Mouse (Mus musculus): ENCODE measurements around the gene Serping1. TPM values are rescaled to one million over a fixed set of nuclear protein-coding genes. Genes with fewer than 3 reads are reported as not detected.
A peak's percentile ranks its signal among the peaks of the same experiment; 100 is the strongest.

Gene Serping1
- polyA plus RNA-seq, 1 experiment = 0.15 TPM

DNA sequence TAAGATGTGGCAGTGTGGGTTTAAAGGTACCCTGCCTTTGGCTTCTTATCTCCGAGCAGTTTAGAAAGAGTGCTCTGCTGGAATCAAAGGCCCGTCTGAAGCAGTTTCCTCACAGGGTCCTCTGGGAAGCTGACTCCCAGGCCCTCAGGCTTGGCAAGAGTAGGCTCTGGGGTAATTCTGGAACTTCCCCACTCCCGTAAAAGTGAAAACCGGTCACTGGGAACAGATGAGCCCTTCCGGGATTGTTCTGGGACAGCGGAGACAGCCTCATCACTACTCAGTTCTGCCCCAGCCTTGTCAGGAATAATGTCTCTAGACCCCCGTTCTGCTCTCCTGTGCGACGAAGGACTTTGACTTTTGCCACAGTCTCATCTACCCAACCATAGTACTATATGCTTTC is 15.2 kb upstream of the Serping1 start:
- TF ChIP-seq USF1 (IDR thresholded peaks at IDR 0.05; ENCODE audit: low read depth) (no peak), FOSL1 (IDR thresholded peaks at IDR 0.05; ENCODE audit: insufficient read depth, low read length, poor library complexity, severe bottlenecking) (no peak), CTCF (IDR thresholded peaks at IDR 0.05; ENCODE audit: control insufficient read depth, insufficient read depth, insufficient read length) (no peak), CEBPB (IDR thresholded peaks at IDR 0.05; ENCODE audit: low read depth) (no peak), MYOD1 (IDR thresholded peaks at IDR 0.05; ENCODE audit: control insufficient read depth, insufficient read length, low read depth) (no peak), MYOG (IDR thresholded peaks at IDR 0.05; ENCODE audit: control insufficient read depth, extremely low read depth, insufficient read length) (no peak), MAX (IDR thresholded peaks at IDR 0.05) (no peak)
- Histone ChIP-seq H3K79me2 (ENCODE audit: control insufficient read depth, insufficient read depth) (no peaks in the 10 kb centered on the region), H3K4me3 (ENCODE audit: insufficient read depth, poor library complexity, severe bottlenecking) (no peak overlapping the region), H3K36me3 (ENCODE audit: control insufficient read depth, insufficient read depth) (no peaks in the 10 kb centered on the region), H3ac (ENCODE audit: control insufficient read depth, insufficient read length, low read depth) (no peak overlapping the region), H3K79me3 (ENCODE audit: low read depth) (no peaks in the 10 kb centered on the region), H3K27me3 (ENCODE audit: control insufficient read depth, insufficient read depth, insufficient read length) (no peaks in the 10 kb centered on the region)

DNA sequence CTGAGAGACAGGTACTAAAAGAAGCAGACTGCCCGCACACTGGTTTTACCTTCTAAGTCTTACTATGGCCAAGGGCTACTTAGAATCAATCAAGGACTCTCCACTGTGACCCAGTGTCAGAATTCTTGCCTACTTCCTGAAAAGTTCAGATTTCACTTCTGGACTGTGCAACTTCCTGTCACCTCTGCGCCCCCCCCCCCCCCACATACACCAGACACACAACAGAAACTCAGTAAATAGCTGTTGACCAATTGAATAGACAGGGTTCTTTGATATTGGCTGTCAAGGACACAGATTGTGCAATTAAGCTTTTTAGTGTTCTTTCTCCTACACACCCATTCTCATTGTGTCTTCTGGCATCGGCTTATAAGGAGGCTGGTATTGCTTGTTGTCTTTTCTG is 13.1 kb upstream of the Serping1 start:
- no peak overlapping the region for H3ac ChIP-seq (ENCODE audit: control insufficient read depth, insufficient read length, low read depth)

DNA sequence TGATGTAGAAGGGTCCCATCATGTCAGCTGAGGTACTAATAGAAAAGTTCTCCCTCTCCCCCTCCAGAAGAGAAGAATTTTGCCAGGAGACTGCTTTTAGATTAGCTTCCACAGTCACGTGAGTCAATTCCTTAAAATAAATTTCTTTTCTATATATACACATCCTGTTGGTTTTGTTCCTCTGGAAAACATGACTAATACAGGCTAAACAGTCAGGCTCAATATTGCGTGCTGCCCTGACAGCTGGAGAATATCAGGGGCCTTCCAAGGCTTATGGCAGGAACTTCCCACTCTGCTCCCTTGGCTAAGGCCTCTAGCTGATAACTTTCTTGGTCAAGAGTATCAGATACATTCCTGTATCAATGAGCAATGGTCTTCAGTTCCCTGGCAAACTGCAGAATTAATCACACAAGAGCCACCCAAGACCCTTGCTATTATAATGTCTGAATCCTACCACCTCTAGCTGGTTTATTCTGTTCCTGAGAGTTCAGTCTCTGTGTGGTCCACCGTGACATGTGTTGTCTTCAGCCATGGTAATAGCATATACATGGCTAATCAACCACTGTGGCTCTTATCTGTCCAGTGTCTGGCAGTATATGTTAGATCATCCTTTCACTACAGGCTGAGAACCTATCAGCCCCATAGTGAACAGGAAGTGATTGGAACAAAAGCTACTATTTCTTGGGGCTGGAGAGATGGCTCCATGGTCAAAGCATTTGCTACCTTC is 8.8 kb upstream of the Serping1 start:
- H3K27me3 ChIP-seq (ENCODE audit: control insufficient read depth, insufficient read depth, insufficient read length) = no peaks in the 10 kb centered on the region
- H3K36me3 ChIP-seq (ENCODE audit: control insufficient read depth, insufficient read depth) = no peaks in the 10 kb centered on the region
- H3ac ChIP-seq (ENCODE audit: control insufficient read depth, insufficient read length, low read depth) = no peak overlapping the region
- TF ChIP-seq USF1 (IDR thresholded peaks at IDR 0.05; ENCODE audit: low read depth) (peak; percentile 53), FOSL1 (IDR thresholded peaks at IDR 0.05; ENCODE audit: insufficient read depth, low read length, poor library complexity, severe bottlenecking) (no peak)
- H3K79me2 ChIP-seq (ENCODE audit: control insufficient read depth, insufficient read depth) = no peaks in the 10 kb centered on the region
- H3K4me3 ChIP-seq (ENCODE audit: insufficient read depth, poor library complexity, severe bottlenecking) = no peak overlapping the region
- no peaks in the 10 kb centered on the region for H3K79me3 ChIP-seq (ENCODE audit: low read depth)

More for the DNA sequence above, 13.1 kb upstream of the Serping1 start:
- no peaks in the 10 kb centered on the region for H3K27me3 ChIP-seq (ENCODE audit: control insufficient read depth, insufficient read depth, insufficient read length)
- no peak for TF ChIP-seq MAX (IDR thresholded peaks at IDR 0.05)
- TF ChIP-seq MYOD1 (IDR thresholded peaks at IDR 0.05; ENCODE audit: control insufficient read depth, insufficient read length, low read depth) = no peak
- no peak for TF ChIP-seq USF1 (IDR thresholded peaks at IDR 0.05; ENCODE audit: low read depth)
- no peak for TF ChIP-seq MYOG (IDR thresholded peaks at IDR 0.05; ENCODE audit: control insufficient read depth, extremely low read depth, insufficient read length)
- no peak for TF ChIP-seq CTCF (IDR thresholded peaks at IDR 0.05; ENCODE audit: control insufficient read depth, insufficient read depth, insufficient read length)
- no peak for TF ChIP-seq FOSL1 (IDR thresholded peaks at IDR 0.05; ENCODE audit: insufficient read depth, low read length, poor library complexity, severe bottlenecking)
- no peaks in the 10 kb centered on the region for H3K36me3 ChIP-seq (ENCODE audit: control insufficient read depth, insufficient read depth)
- H3K79me2 ChIP-seq (ENCODE audit: control insufficient read depth, insufficient read depth) = no peaks in the 10 kb centered on the region
- H3K4me3 ChIP-seq (ENCODE audit: insufficient read depth, poor library complexity, severe bottlenecking) = no peak overlapping the region
- H3K79me3 ChIP-seq (ENCODE audit: low read depth) = no peaks in the 10 kb centered on the region

DNA sequence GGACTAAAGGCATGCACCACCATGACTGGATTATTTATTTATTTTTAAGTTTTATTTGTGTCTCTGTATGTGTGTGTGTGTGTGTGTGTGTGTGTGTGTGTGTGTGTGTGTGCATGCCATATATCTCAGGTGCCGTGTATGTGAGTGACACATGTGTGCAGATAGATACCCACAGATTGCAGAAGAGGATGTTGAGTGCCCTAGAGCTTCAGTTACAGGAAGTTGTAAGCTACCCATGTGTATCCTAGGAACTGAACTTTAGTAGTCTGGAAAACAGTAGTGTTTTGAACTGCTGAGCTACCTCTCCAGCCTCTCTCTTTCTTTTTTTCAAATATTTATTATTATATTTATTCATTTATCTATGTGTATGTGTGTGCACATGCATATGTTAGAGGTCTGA is 8.1 kb upstream of the Serping1 start:
- Histone ChIP-seq H3K79me2 (ENCODE audit: control insufficient read depth, insufficient read depth) (no peaks in the 10 kb centered on the region), H3K36me3 (ENCODE audit: control insufficient read depth, insufficient read depth) (no peaks in the 10 kb centered on the region), H3ac (ENCODE audit: control insufficient read depth, insufficient read length, low read depth) (no peak overlapping the region), H3K79me3 (ENCODE audit: low read depth) (no peaks in the 10 kb centered on the region), H3K4me3 (ENCODE audit: insufficient read depth, poor library complexity, severe bottlenecking) (no peak overlapping the region), H3K27me3 (ENCODE audit: control insufficient read depth, insufficient read depth, insufficient read length) (no peaks in the 10 kb centered on the region)
- no peak for TF ChIP-seq MYOG (IDR thresholded peaks at IDR 0.05; ENCODE audit: control insufficient read depth, extremely low read depth, insufficient read length)
- no peak for TF ChIP-seq MYOD1 (IDR thresholded peaks at IDR 0.05; ENCODE audit: control insufficient read depth, insufficient read length, low read depth)
- TF ChIP-seq USF1 (IDR thresholded peaks at IDR 0.05; ENCODE audit: low read depth) = no peak
- no peak for TF ChIP-seq CEBPB (IDR thresholded peaks at IDR 0.05; ENCODE audit: low read depth)
- TF ChIP-seq CTCF (IDR thresholded peaks at IDR 0.05; ENCODE audit: control insufficient read depth, insufficient read depth, insufficient read length) = no peak
- TF ChIP-seq MAX (IDR thresholded peaks at IDR 0.05) = no peak
- TF ChIP-seq FOSL1 (IDR thresholded peaks at IDR 0.05; ENCODE audit: insufficient read depth, low read length, poor library complexity, severe bottlenecking) = no peak

- Histone ChIP-seq H3ac (ENCODE audit: control insufficient read depth, insufficient read length, low read depth) (no peak overlapping the region), H3K27me3 (ENCODE audit: control insufficient read depth, insufficient read depth, insufficient read length) (no peaks in the 10 kb centered on the region), H3K36me3 (ENCODE audit: control insufficient read depth, insufficient read depth) (no peaks in the 10 kb centered on the region), H3K79me2 (ENCODE audit: control insufficient read depth, insufficient read depth) (no peaks in the 10 kb centered on the region), H3K4me3 (ENCODE audit: insufficient read depth, poor library complexity, severe bottlenecking) (no peak overlapping the region), H3K79me3 (ENCODE audit: low read depth) (no peaks in the 10 kb centered on the region)
- TF ChIP-seq MYOG (IDR thresholded peaks at IDR 0.05; ENCODE audit: control insufficient read depth, extremely low read depth, insufficient read length) (no peak), CTCF (IDR thresholded peaks at IDR 0.05; ENCODE audit: control insufficient read depth, insufficient read depth, insufficient read length) (no peak), CEBPB (IDR thresholded peaks at IDR 0.05; ENCODE audit: low read depth) (no peak), MAX (IDR thresholded peaks at IDR 0.05) (no peak), FOSL1 (IDR thresholded peaks at IDR 0.05; ENCODE audit: insufficient read depth, low read length, poor library complexity, severe bottlenecking) (no peak), USF1 (IDR thresholded peaks at IDR 0.05; ENCODE audit: low read depth) (no peak), MYOD1 (IDR thresholded peaks at IDR 0.05; ENCODE audit: control insufficient read depth, insufficient read length, low read depth) (no peak)
Measured at GRCm38 (mm10) chr2:84779210-84779609, 4.0 kb upstream of the Serping1 start.

DNA sequence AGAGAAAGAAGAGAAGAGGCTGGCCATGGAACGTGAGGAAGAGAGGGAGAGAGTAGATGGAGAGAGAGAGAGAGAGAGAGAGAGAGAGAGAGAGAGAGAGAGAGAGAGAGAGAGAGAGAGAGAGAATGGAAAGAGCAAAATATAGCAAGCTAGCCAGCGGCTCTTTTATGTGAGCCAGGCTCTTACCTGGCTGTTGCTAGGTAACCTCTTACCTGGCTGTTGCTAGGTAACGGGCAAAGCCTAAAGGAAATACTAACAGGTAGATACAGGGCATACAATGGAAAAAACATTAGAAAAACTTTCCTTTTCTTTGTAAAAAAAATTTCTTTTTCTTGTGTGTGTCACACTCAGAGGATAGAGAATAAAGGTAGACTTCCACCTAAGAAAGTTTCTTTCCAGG is 2.5 kb upstream of the Serping1 start:
- no peak overlapping the region for H3K4me3 ChIP-seq (ENCODE audit: insufficient read depth, poor library complexity, severe bottlenecking)
- no peaks in the 10 kb centered on the region for H3K36me3 ChIP-seq (ENCODE audit: control insufficient read depth, insufficient read depth)
- no peaks in the 10 kb centered on the region for H3K79me2 ChIP-seq (ENCODE audit: control insufficient read depth, insufficient read depth)
- no peaks in the 10 kb centered on the region for H3K27me3 ChIP-seq (ENCODE audit: control insufficient read depth, insufficient read depth, insufficient read length)
- no peak overlapping the region for H3ac ChIP-seq (ENCODE audit: control insufficient read depth, insufficient read length, low read depth)
- H3K79me3 ChIP-seq (ENCODE audit: low read depth) = no peaks in the 10 kb centered on the region
- TF ChIP-seq CTCF (IDR thresholded peaks at IDR 0.05; ENCODE audit: control insufficient read depth, insufficient read depth, insufficient read length) = no peak
- no peak for TF ChIP-seq USF1 (IDR thresholded peaks at IDR 0.05; ENCODE audit: low read depth)
- TF ChIP-seq MYOD1 (IDR thresholded peaks at IDR 0.05; ENCODE audit: control insufficient read depth, insufficient read length, low read depth) = no peak
- no peak for TF ChIP-seq MAX (IDR thresholded peaks at IDR 0.05)
- no peak for TF ChIP-seq FOSL1 (IDR thresholded peaks at IDR 0.05; ENCODE audit: insufficient read depth, low read length, poor library complexity, severe bottlenecking)
- TF ChIP-seq MYOG (IDR thresholded peaks at IDR 0.05; ENCODE audit: control insufficient read depth, extremely low read depth, insufficient read length) = no peak
- TF ChIP-seq CEBPB (IDR thresholded peaks at IDR 0.05; ENCODE audit: low read depth) = no peak
